25 mouse cellular contexts compared by ENCODE assay signal in genomic region chr4:150259577-150259976, GRCm38 (mm10). TPM values are rescaled to one million over a fixed set of nuclear protein-coding genes. Genes with fewer than 3 reads are reported as not detected.
"Had no signal": no experiment of that assay in that cellular context is flagged by ENCODE, and none has a peak within 500 bp of the region (broad histone marks: within the 10 kb centered on the region; RNA-seq: fewer than 3 reads in every experiment).

No protein-coding gene starts in this region.

- H3K4me3 ChIP-seq: liver, embryonic 15.5 days; lung, embryonic 15.5 days; megakaryocyte, embryonic 14.5 days; midbrain, embryonic 12.5 days; neural tube, embryonic 13.5 days; neural tube, embryonic 15.5 days had no signal

- DNase-seq: liver, postnatal 0 days; lung, adult 2 months; lung, postnatal 14 days; lung, postnatal 36 days; right cerebral cortex, adult 18-20 months; right cerebral cortex, postnatal 25 days; right cerebral cortex, postnatal 4 days; spleen, adult 18-20 months; thymus, adult 18-20 months; thymus, postnatal 14 days; thymus, postnatal 36 days had no signal

- H3K9me3 ChIP-seq: liver, embryonic 15.5 days; lung, embryonic 15.5 days; midbrain, embryonic 12.5 days; neural tube, embryonic 13.5 days; neural tube, embryonic 15.5 days had no signal

- H3K27me3 ChIP-seq: lung, embryonic 15.5 days; neural tube, embryonic 13.5 days; neural tube, embryonic 15.5 days had no signal

- H3K36me3 ChIP-seq: liver, embryonic 15.5 days; lung, embryonic 15.5 days; midbrain, embryonic 12.5 days; neural tube, embryonic 13.5 days; neural tube, embryonic 15.5 days had no signal

- H3K4me1 ChIP-seq: liver, embryonic 15.5 days had no signal

- ATAC-seq: liver, postnatal 0 days; lung, postnatal 0 days had no signal

- H3K27ac ChIP-seq: liver, embryonic 15.5 days; lung, embryonic 15.5 days; macrophage; neural tube, embryonic 13.5 days; neural tube, embryonic 15.5 days had no signal

- H3K4me2 ChIP-seq: liver, embryonic 15.5 days; lung, embryonic 15.5 days; midbrain, embryonic 12.5 days; neural tube, embryonic 13.5 days; neural tube, embryonic 15.5 days had no signal

- H3K9ac ChIP-seq: liver, embryonic 15.5 days; liver, postnatal 0 days; lung, embryonic 15.5 days; midbrain, embryonic 12.5 days; neural tube, embryonic 13.5 days; neural tube, embryonic 15.5 days had no signal

RNA-seq across cellular contexts. Expression of gene Car6, which starts 58.4 kb away (rescaled TPM):
- total RNA-seq: midbrain, postnatal 0 days; monocyte, adult 5-6 weeks had no signal
- polyA plus RNA-seq: liver, embryonic 15.5 days; liver, postnatal 0 days; lung, embryonic 15.5 days; midbrain, embryonic 12.5 days; midbrain, postnatal 0 days; neural tube, embryonic 11.5 days; neural tube, embryonic 13.5 days; neural tube, embryonic 15.5 days; small intestine, adult 2 months; stomach, embryonic 14.5 days; stomach, embryonic 16.5 days had no signal
